Mouse (Mus musculus) small intestine, adult 2 months (tissue): ENCODE measurements around the gene Nsd1.

ENCODE experiments used
- CTCF ChIP-seq: fragments of 200-500 bp; IDR thresholded peaks from 2 replicates; pipeline ENCODE4 v1.5.1; 2012; ENCODE audit warnings: low read depth, mild to moderate bottlenecking, control low read depth, inconsistent platforms, low read length, moderate library complexity, mixed read lengths; ENCODE audit not compliant: insufficient replicate concordance, insufficient read length; ENCODE audit errors: extremely low read depth
- POLR2A ChIP-seq: fragments of 200-500 bp; IDR thresholded peaks from 2 replicates; pipeline ENCODE4 v1.6.1; 2012; ENCODE audit warnings: low read depth, mild to moderate bottlenecking, control low read depth, inconsistent platforms, low read length, moderate library complexity

GRCm38 (mm10) chr13:55255052-55255652, 45.6 kb downstream of the Nsd1 start:
- no peak for TF ChIP-seq CTCF
- no peak for TF ChIP-seq POLR2A
